Mouse (Mus musculus) intestine, embryonic 14.5 days (tissue): ENCODE results near the gene Cd5l. TPM values are rescaled to one million over a fixed set of nuclear protein-coding genes. Genes with fewer than 3 reads are reported as not detected.

Experiments
- ATAC-seq: fragments of 200-750 bp; cut with Nextera tagmentation; replicated peaks from 2 replicates; pipeline ENCODE4 v1.8.0; 2017; ENCODE audit warnings: low read depth, moderate number of reproducible peaks, moderate TSS enrichment, moderate library complexity; ENCODE audit not compliant: low FRiP score, low TSS enrichment
- DNase-seq: peaks from one replicate; pipeline ENCODE4 v3.0.0-alpha.2; 2018; ENCODE audit warnings: low spot score
- H3K27ac ChIP-seq: fragments of 300-500 bp; sonication (generic); 2 replicates; pipeline ENCODE4 v1.5.1; 2014; ENCODE audit warnings: low read depth, mild to moderate bottlenecking, control low read depth
- H3K27me3 ChIP-seq: fragments of 300-500 bp; sonication (generic); replicated peaks from 2 replicates; pipeline ENCODE4 v1.6.1; 2014; ENCODE audit warnings: low read length, control low read depth; ENCODE audit not compliant: control insufficient read depth, insufficient read depth
- H3K36me3 ChIP-seq: fragments of 300-500 bp; sonication (generic); 2 replicates; pipeline ENCODE4 v1.6.1; 2014; ENCODE audit warnings: low read length, control low read depth; ENCODE audit not compliant: control insufficient read depth, insufficient read depth
- H3K4me1 ChIP-seq: fragments of 300-500 bp; sonication (generic); replicated peaks from 2 replicates; pipeline ENCODE4 v1.6.1; 2014; ENCODE audit warnings: low read length, control low read depth, mixed read lengths; ENCODE audit not compliant: control insufficient read depth, insufficient read depth
- H3K4me2 ChIP-seq: fragments of 300-500 bp; sonication (generic); 2 replicates; pipeline ENCODE4 v1.6.1; 2014; ENCODE audit warnings: low read length
- H3K4me3 ChIP-seq: fragments of 300-500 bp; sonication (generic); 2 replicates; pipeline ENCODE4 v1.5.1; 2014; ENCODE audit warnings: low read depth, low read length, control low read depth, mixed read lengths
- H3K9ac ChIP-seq: fragments of 300-500 bp; sonication (generic); 2 replicates; pipeline ENCODE4 v1.6.1; 2014; ENCODE audit warnings: mild to moderate bottlenecking, low read length
- H3K9me3 ChIP-seq: fragments of 300-500 bp; sonication (generic); 2 replicates; pipeline ENCODE4 v1.6.1; 2016; ENCODE audit warnings: low read length, control low read depth; ENCODE audit not compliant: control insufficient read depth
- WGBS: fragments of 180-500 bp; shearing (Covaris S2); extraction: QIAGEN DNeasy Blood & Tissue Kit; methylation state at CpG from one replicate; pipeline ENCODE4 v1.1.7; 2014; 5-methylcytosine and 5-hydroxymethylcytosine counted together
- polyA plus RNA-seq: library from polyadenylated mRNA; unstranded; fragments of >200 nt; fragmentation: Nextera tagmentation; extraction: Ambion mirVana; gene quantifications from 2 replicates; pipeline ENCODE4 v1.2.1, GENCODE M21; 2014

Cd5l gene
- polyA plus RNA-seq, 1 experiment from 2014 or later = 0.11 TPM

DNA sequence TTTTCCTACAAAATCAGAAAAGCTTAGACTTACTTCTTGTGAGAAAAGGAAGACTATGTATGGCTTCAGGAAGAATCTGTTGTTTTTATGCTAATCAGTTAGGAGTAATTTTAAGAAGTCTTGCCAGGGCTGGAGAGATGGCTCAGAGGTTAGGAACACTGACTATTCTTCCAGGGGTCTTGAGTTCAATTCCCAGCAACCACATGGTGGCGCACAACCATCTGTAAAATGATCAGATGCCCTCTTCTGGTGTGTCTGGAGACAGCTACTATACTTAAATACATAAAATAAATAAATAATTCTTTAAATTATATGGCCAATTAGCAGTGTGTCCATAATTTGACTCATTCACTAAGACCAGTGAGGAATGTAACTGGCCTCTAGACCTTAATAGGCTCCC, 63.0 kb downstream of the Cd5l start:
- 49% methylated on average over 1 of the region's 1 CpGs for WGBS
- Histone ChIP-seq H3K27ac (no peak overlapping the region), H3K4me1 (no peaks in the 10 kb centered on the region; the same call in 1 of the 2 replicates), H3K36me3 (no peaks in the 10 kb centered on the region), H3K4me3 (no peak overlapping the region), H3K4me2 (no peak overlapping the region), H3K9me3 (no peaks in the 10 kb centered on the region), H3K9ac (no peak overlapping the region), H3K27me3 (no peaks in the 10 kb centered on the region)
- ATAC-seq (no peak), DNase-seq (no peak)

Other genes with a start within 250 kb of the Cd5l start
- 10.1 and 10.8 TPM in 2 replicates for gene Kirrel, start 183.1 kb upstream of the Cd5l start, polyA plus RNA-seq
- 7.4 and 9.4 TPM in 2 replicates for gene Fcrls, start 94.1 kb upstream of the Cd5l start, polyA plus RNA-seq
- gene Fcrl1, start 18.5 kb downstream of the Cd5l start, polyA plus RNA-seq = 0.09 and 0.39 TPM in 2 replicates
- gene Fcrl5, start 77.9 kb downstream of the Cd5l start, polyA plus RNA-seq = not detected in 2 replicates
- gene Etv3, start 167.5 kb downstream of the Cd5l start, polyA plus RNA-seq = 10.1 and 10.5 TPM in 2 replicates